Mouse (Mus musculus) hindbrain, postnatal 0 days (tissue): ENCODE measurements around the gene Tnfaip3. TPM values are rescaled to one million over a fixed set of nuclear protein-coding genes. Genes with fewer than 3 reads are reported as not detected.

Experiments
- ATAC-seq: fragments of 200-750 bp; cut with Nextera tagmentation; 2 replicates; pipeline ENCODE4 v1.8.0; 2017; ENCODE audit warnings: mild to moderate bottlenecking, moderate TSS enrichment, moderate library complexity
- DNase-seq: peaks from one replicate; pipeline ENCODE4 v3.0.0-alpha.2; 2015; ENCODE audit warnings: low spot score
- H3K27ac ChIP-seq: fragments of 300-500 bp; sonication (generic); 2 replicates; pipeline ENCODE4 v1.5.1; 2014; ENCODE audit warnings: mild to moderate bottlenecking
- H3K27me3 ChIP-seq: fragments of 300-500 bp; sonication (generic); 2 replicates; pipeline ENCODE4 v1.6.1; 2014; ENCODE audit warnings: low read length, mixed read lengths; ENCODE audit not compliant: insufficient read depth
- H3K36me3 ChIP-seq: fragments of 300-500 bp; sonication (generic); 2 replicates; pipeline ENCODE4 v1.6.1; 2014; ENCODE audit warnings: low read length, mixed read lengths; ENCODE audit not compliant: insufficient read depth
- H3K4me1 ChIP-seq: fragments of 300-500 bp; sonication (generic); 2 replicates; pipeline ENCODE4 v1.6.1; 2014; ENCODE audit warnings: antibody characterized with exemption, low read length, mixed read lengths; ENCODE audit not compliant: insufficient read depth
- H3K4me2 ChIP-seq: fragments of 300-500 bp; sonication (generic); 2 replicates; pipeline ENCODE4 v1.6.1; 2014; ENCODE audit warnings: low read depth, mild to moderate bottlenecking, low read length, moderate library complexity, mixed read lengths
- H3K4me3 ChIP-seq: fragments of 300-500 bp; sonication (generic); 2 replicates; pipeline ENCODE4 v1.5.1; 2014; ENCODE audit warnings: low read length
- H3K9ac ChIP-seq: fragments of 300-500 bp; sonication (generic); replicated peaks from 2 replicates; pipeline ENCODE4 v1.6.1; 2014; ENCODE audit warnings: mild to moderate bottlenecking, low read length, moderate library complexity, mixed read lengths
- H3K9me3 ChIP-seq: fragments of 300-500 bp; sonication (generic); 2 replicates; pipeline ENCODE4 v1.6.1; 2016; ENCODE audit warnings: low read length, mixed read lengths
- CTCF ChIP-seq: IDR thresholded peaks from 2 replicates; pipeline ENCODE4 v1.5.1; 2016; ENCODE audit warnings: antibody characterized with exemption, control low read depth, low read depth
- WGBS: fragments of 180-500 bp; shearing (Covaris S2); extraction: QIAGEN DNeasy Blood & Tissue Kit; methylation state at CpG from one replicate; pipeline ENCODE4 v1.1.7; 2014; 5-methylcytosine and 5-hydroxymethylcytosine counted together
- polyA plus RNA-seq: library from polyadenylated mRNA; unstranded; fragments of >200 nt; fragmentation: Nextera tagmentation; extraction: Ambion mirVana; gene quantifications from 2 replicates; pipeline ENCODE4 v1.2.1, GENCODE M21; 2015
- total RNA-seq: library from RNA; depleted of rRNA; stranded (reverse); fragments of >200 nt; gene quantifications from 2 replicates; pipeline ENCODE4 v1.2.3, GENCODE M21; 2014; rRNA removed

Tnfaip3 gene
- total RNA-seq (1.6 and 2.4 TPM in 2 replicates), polyA plus RNA-seq (1.1 TPM in 2 replicates)

- WGBS, result 1% methylated on average over 38 of the region's 38 CpGs
- Histone ChIP-seq H3K27ac (peak within 1 kb of the TSS; percentile 60), H3K9me3 (no peaks in the 10 kb centered on the region), H3K9ac (peak within 1 kb of the TSS; percentile 57), H3K36me3 (no peaks in the 10 kb centered on the region), H3K4me2 (peak within 1 kb of the TSS; percentile 92), H3K4me1 (no peaks in the 10 kb centered on the region), H3K4me3 (peak within 1 kb of the TSS; percentile 74), H3K27me3 (no peaks in the 10 kb centered on the region)
- DNase-seq (peak; percentile 95), ATAC-seq (peak; percentile 96)
- peak; percentile 91 for TF ChIP-seq CTCF
Observed at GRCm38 (mm10) chr10:19015257-19015862, at the start of gene Tnfaip3. Gene Tnfaip3 (minus strand): TSS chr10:19015657.

GRCm38 (mm10) chr10:19064651-19065601, 49.5 kb upstream of the Tnfaip3 start:
- Histone ChIP-seq H3K9me3 (no peaks in the 10 kb centered on the region), H3K9ac (no peak overlapping the region), H3K27ac (no peak overlapping the region), H3K36me3 (no peaks in the 10 kb centered on the region), H3K27me3 (no peaks in the 10 kb centered on the region), H3K4me3 (no peak overlapping the region), H3K4me1 (no peaks in the 10 kb centered on the region), H3K4me2 (no peak overlapping the region)
- 80% methylated on average over 6 of the region's 6 CpGs for WGBS
- DNase-seq (no peak), ATAC-seq (no peak)
- no peak for TF ChIP-seq CTCF

GRCm38 (mm10) chr10:19063670-19064069, 48.2 kb upstream of the Tnfaip3 start:
- Histone ChIP-seq H3K27ac (no peak overlapping the region), H3K9ac (no peak overlapping the region), H3K4me3 (no peak overlapping the region), H3K4me1 (no peaks in the 10 kb centered on the region), H3K4me2 (no peak overlapping the region), H3K27me3 (no peaks in the 10 kb centered on the region), H3K9me3 (no peaks in the 10 kb centered on the region), H3K36me3 (no peaks in the 10 kb centered on the region)
- 80% methylated on average over 1 of the region's 1 CpGs for WGBS
- DNase-seq, result no peak
- ATAC-seq, result no peak
- no peak for TF ChIP-seq CTCF

DNA sequence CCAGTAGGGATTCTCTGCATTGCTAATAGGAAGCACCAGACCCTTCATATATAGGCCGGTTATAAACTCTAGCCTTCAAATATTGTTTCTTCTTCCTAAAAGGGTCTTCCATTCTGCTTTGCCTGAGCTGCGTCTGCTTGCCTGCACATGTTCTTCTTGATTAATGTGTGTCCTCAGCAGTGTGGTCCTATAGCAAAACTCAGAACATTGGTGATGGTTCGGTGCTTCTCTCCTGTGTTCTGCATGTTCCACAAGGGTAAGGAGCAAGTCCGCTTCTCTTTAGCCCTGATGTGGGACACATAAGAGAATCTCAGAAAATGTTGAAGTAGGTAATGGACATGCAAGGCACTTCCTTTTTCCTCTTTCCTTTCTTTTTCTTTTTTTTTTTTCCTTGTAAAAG, 47.8 kb upstream of the Tnfaip3 start:
- TF ChIP-seq CTCF, result no peak
- Histone ChIP-seq H3K4me3 (no peak overlapping the region), H3K9ac (no peak overlapping the region), H3K27ac (no peak overlapping the region), H3K27me3 (no peaks in the 10 kb centered on the region), H3K9me3 (no peaks in the 10 kb centered on the region), H3K36me3 (no peaks in the 10 kb centered on the region), H3K4me1 (no peaks in the 10 kb centered on the region), H3K4me2 (no peak overlapping the region)
- 92% methylated on average over 4 of the region's 4 CpGs for WGBS
- no peak for ATAC-seq
- DNase-seq, result no peak

DNA sequence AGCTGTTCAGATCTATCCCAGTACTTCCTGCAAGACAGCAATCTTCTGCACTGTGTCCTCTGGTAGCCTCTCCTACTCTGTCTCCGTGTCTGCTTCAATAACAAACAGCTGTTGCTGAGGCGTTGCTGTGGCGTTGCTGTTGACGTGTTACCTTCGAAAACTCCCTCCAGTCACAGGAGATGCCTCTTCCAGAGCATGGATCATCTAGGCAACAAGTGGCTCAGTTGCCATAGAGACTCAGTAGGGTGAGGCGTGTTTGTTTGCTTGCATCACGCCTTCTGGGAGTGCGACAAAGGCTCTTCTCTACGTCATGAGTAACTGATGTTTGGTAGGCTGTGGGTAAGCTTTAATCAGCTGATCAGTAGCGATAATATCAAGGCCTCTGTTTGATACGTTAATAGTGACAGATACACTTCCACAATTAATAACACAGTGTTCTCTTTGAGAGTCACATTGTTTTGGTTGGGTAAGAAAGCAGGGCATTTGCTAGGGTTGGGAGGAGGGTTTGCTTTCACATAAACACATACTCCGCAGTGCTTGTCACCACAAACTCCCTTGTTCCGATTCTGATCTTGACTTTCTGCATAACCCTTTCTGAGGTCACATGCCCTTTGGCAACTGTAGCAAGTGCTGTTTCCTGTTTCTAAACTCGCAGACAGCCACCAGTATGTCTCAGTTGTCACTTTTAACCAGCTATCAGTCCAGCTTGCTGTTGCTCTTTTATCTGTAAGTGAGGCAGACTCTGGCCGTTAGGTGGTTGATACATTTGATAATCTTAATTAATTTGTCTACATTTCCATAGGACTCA, 46.8 kb upstream of the Tnfaip3 start:
- DNase-seq (peak; percentile 1), ATAC-seq (peak; percentile 55; the same call in 1 of the 2 replicates)
- no peak overlapping the region for H3K4me2 ChIP-seq
- no peak overlapping the region for H3K27ac ChIP-seq
- no peaks in the 10 kb centered on the region for H3K4me1 ChIP-seq
- no peaks in the 10 kb centered on the region for H3K36me3 ChIP-seq
- H3K9me3 ChIP-seq, result no peaks in the 10 kb centered on the region
- H3K9ac ChIP-seq, result no peak overlapping the region
- TF ChIP-seq CTCF, result no peak
- H3K27me3 ChIP-seq, result no peaks in the 10 kb centered on the region
- no peak overlapping the region for H3K4me3 ChIP-seq
- 61% methylated on average over 15 of the region's 15 CpGs for WGBS

GRCm38 (mm10) chr10:19061201-19061600, 45.7 kb upstream of the Tnfaip3 start:
- Histone ChIP-seq H3K4me3 (no peak overlapping the region), H3K4me1 (no peaks in the 10 kb centered on the region), H3K9ac (no peak overlapping the region), H3K36me3 (no peaks in the 10 kb centered on the region), H3K4me2 (no peak overlapping the region), H3K27me3 (no peaks in the 10 kb centered on the region), H3K27ac (no peak overlapping the region), H3K9me3 (no peaks in the 10 kb centered on the region)
- ATAC-seq (no peak), DNase-seq (no peak)
- WGBS, result 95% methylated on average over 3 of the region's 3 CpGs
- no peak for TF ChIP-seq CTCF
